Mouse (Mus musculus): ENCODE data around the gene Supt4a. TPM values are rescaled to one million over a fixed set of nuclear protein-coding genes. Genes with fewer than 3 reads are reported as not detected.

Supt4a gene
- total and polyA plus RNA-seq, 3 experiments, result 229 to 251 (median 241) TPM

DNA sequence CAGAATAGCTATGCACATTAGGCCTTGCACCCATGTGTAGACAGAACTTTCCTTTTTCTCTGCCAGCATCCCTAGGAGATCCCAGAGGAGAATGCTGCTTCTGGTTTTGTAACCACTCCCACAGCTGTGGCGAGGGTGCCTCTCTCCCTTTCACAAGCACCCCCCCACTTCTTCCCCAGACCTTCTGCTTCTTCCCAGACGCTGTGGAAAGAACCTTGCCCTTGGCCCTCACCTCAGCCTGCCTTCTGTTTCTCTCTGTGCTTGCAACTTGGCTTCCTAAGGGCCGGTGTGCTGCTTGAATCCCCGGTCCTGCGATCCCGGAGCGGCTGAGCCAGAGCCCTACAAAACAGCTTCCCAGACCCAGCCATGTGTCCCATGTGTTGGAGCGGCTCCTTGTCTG lies 13.7 kb downstream of the Supt4a start:
- TF ChIP-seq RAD21 (IDR thresholded peaks at IDR 0.05; ENCODE audit: low read depth, low read length) (no peak), MEF2A (IDR thresholded peaks at IDR 0.05; ENCODE audit: borderline replicate concordance, low read depth, low read length) (no peak), TBP (conservative IDR thresholded peaks at IDR 0.05; ENCODE audit: low read depth, low read length) (peak; percentile 75), NRF1 (IDR thresholded peaks at IDR 0.05; ENCODE audit: low read depth, low read length) (no peak)
- in situ Hi-C loops (cut with MboI; ENCODE audit: low pct_ligation_motif_present, low pct_unique_long_range_greater_than_20kb, low sequenced_read_pairs), result loop anchor here (5.0 kb wide), 1 partner anchor 89 kb away; the partner anchor contains the start of gene Rnf43
- Histone ChIP-seq H3K36me3 (replicated peaks in 1 of 2; ENCODE audit: control insufficient read depth in 1 of 2, insufficient read depth in 1 of 2, low read length in 1 of 2) (peaks cover under 1% of the 10 kb centered on the region in 2 experiments), H3K27me3 (replicated peaks) (no peaks in the 10 kb centered on the region), H3K4me3 (replicated peaks in 1 of 3; ENCODE audit: low read depth in 2 of 3, low read length in 2 of 3, poor library complexity in 1 of 3) (peak overlapping the region; percentile 42 to 58 (median 54)), H3K9me3 (replicated peaks; ENCODE audit: low read length) (no peaks in the 10 kb centered on the region), H3K4me2 (ENCODE audit: insufficient read depth, low read depth, poor library complexity, severe bottlenecking) (peak overlapping the region; percentile 86), H3K9ac (ENCODE audit: insufficient read depth, low read depth) (peak overlapping the region; percentile 86), H3K79me2 (replicated peaks; ENCODE audit: control insufficient read depth, extremely low read depth, insufficient read depth, poor library complexity, severe bottlenecking) (peaks cover 21% of the 10 kb centered on the region), H3K4me1 (ENCODE audit: control insufficient read depth in 1 of 2, insufficient read depth in 2 of 2) (peaks cover 35 to 73% of the 10 kb centered on the region in 2 experiments), H3K27ac (ENCODE audit: insufficient read depth, low read depth) (peak overlapping the region; percentile 98)
- peak; percentile 69 for DNase-seq (ENCODE audit: extremely low read depth)
- dilution Hi-C loops (cut with MboI; ENCODE audit: extremely low pct_ligation_motif_present, extremely low pct_unique_long_range_greater_than_20kb, low sequenced_read_pairs), result no loop called here

DNA sequence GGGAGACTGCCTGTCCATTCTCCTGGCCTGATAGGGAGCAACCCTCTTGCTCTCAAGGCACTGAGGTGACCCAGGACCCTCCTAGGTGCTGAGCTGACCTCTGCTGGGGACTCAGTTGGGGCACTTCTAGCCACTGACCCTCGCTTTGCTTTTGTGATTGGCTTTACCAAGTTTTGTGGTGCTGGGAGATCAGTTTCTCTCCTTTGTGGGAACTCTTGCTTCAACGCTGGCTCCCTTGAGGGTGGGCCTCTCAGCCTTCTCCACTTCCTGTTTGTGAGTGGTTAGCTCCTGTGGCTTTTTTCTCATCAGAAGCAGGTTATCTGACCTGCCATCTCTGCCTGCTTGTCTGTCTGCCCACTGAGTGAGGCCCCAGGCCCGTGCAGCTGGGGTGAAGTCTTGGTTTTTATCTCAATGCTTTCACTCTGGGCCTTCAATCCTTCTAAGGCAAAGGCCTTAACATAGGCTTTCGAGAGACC lies 14.2 kb downstream of the Supt4a start:
- Histone ChIP-seq H3K79me2 (replicated peaks; ENCODE audit: control insufficient read depth, extremely low read depth, insufficient read depth, poor library complexity, severe bottlenecking) (peaks cover 26% of the 10 kb centered on the region), H3K36me3 (replicated peaks in 1 of 2; ENCODE audit: control insufficient read depth in 1 of 2, insufficient read depth in 1 of 2, low read length in 1 of 2) (peaks cover 4 to 6% of the 10 kb centered on the region in 2 experiments), H3K4me3 (replicated peaks in 1 of 3; ENCODE audit: low read depth in 2 of 3, low read length in 2 of 3, poor library complexity in 1 of 3) (peak overlapping the region; percentile 42 to 58 (median 54)), H3K27ac (ENCODE audit: insufficient read depth, low read depth) (peak overlapping the region; percentile 98), H3K27me3 (replicated peaks) (no peaks in the 10 kb centered on the region), H3K9me3 (replicated peaks; ENCODE audit: low read length) (no peaks in the 10 kb centered on the region), H3K4me2 (ENCODE audit: insufficient read depth, low read depth, poor library complexity, severe bottlenecking) (peak overlapping the region; percentile 86), H3K9ac (ENCODE audit: insufficient read depth, low read depth) (peak overlapping the region; percentile 86), H3K4me1 (ENCODE audit: control insufficient read depth in 1 of 2, insufficient read depth in 2 of 2) (peaks cover 31 to 68% of the 10 kb centered on the region in 2 experiments)
- dilution Hi-C loops (cut with MboI; ENCODE audit: extremely low pct_ligation_motif_present, extremely low pct_unique_long_range_greater_than_20kb, low sequenced_read_pairs) (no loop called here), in situ Hi-C loops (cut with MboI; ENCODE audit: low pct_ligation_motif_present, low pct_unique_long_range_greater_than_20kb, low sequenced_read_pairs) (loop anchor here (5.0 kb wide), 1 partner anchor 89 kb away; the partner anchor contains the start of gene Rnf43)
- DNase-seq (ENCODE audit: extremely low read depth), result peak; percentile 90
- TF ChIP-seq GABPA (IDR thresholded peaks at IDR 0.05; ENCODE audit: insufficient replicate concordance, low read depth, low read length) (no peak), POLR2A (IDR thresholded peaks at IDR 0.05; ENCODE audit: low read depth, low read length) (peak; percentile 65), POLR2AphosphoS2 (IDR thresholded peaks at IDR 0.05; ENCODE audit: low read depth, low read length) (no peak), RAD21 (IDR thresholded peaks at IDR 0.05; ENCODE audit: low read depth, low read length) (no peak), KAT2A (IDR thresholded peaks at IDR 0.05; ENCODE audit: insufficient replicate concordance, low read length) (no peak), TBP (conservative IDR thresholded peaks at IDR 0.05; ENCODE audit: low read depth, low read length) (peak; percentile 93), MAZ (IDR thresholded peaks at IDR 0.05; ENCODE audit: low read depth, low read length) (no peak), CHD1 (IDR thresholded peaks at IDR 0.05; ENCODE audit: low read depth, low read length) (no peak)

DNA sequence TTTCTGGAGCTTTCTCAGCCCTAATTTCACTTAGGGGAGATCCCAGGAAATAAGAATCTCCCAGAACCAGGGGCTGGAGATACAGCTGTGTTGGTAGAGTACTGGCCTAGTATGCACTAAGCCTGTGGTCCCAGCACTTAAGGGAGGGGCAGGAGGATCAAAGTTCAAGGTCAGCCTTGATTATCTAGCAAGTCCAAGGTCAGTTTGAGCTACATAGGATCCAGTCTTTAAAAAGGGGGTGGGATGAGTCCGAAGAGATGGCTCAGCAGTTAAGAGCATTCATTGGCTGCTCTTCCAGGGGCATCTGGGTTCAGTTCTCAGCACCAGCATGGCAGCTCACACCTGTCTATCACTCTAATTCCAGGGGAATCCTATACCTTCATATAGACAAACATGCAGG lies 15.0 kb downstream of the Supt4a start:
- Histone ChIP-seq H3K4me2 (ENCODE audit: insufficient read depth, low read depth, poor library complexity, severe bottlenecking) (peak overlapping the region; percentile 86), H3K4me1 (ENCODE audit: control insufficient read depth in 1 of 2, insufficient read depth in 2 of 2) (peaks cover 24 to 61% of the 10 kb centered on the region in 2 experiments), H3K27ac (ENCODE audit: insufficient read depth, low read depth) (peak overlapping the region; percentile 98), H3K79me2 (replicated peaks; ENCODE audit: control insufficient read depth, extremely low read depth, insufficient read depth, poor library complexity, severe bottlenecking) (peaks cover 32% of the 10 kb centered on the region), H3K9me3 (replicated peaks; ENCODE audit: low read length) (no peaks in the 10 kb centered on the region), H3K27me3 (replicated peaks) (no peaks in the 10 kb centered on the region), H3K9ac (ENCODE audit: insufficient read depth, low read depth) (peak overlapping the region; percentile 86), H3K36me3 (replicated peaks in 1 of 2; ENCODE audit: control insufficient read depth in 1 of 2, insufficient read depth in 1 of 2, low read length in 1 of 2) (peaks cover 12 to 14% of the 10 kb centered on the region in 2 experiments), H3K4me3 (replicated peaks in 1 of 3; ENCODE audit: low read depth in 2 of 3, low read length in 2 of 3, poor library complexity in 1 of 3) (peak overlapping the region; percentile 20 to 54 (median 42))
- dilution Hi-C loops (cut with MboI; ENCODE audit: extremely low pct_ligation_motif_present, extremely low pct_unique_long_range_greater_than_20kb, low sequenced_read_pairs) (no loop called here), in situ Hi-C loops (cut with MboI; ENCODE audit: low pct_ligation_motif_present, low pct_unique_long_range_greater_than_20kb, low sequenced_read_pairs) (loop anchor here (5.0 kb wide), 1 partner anchor 90 kb away; the partner anchor contains the start of gene Rnf43)
- peak; percentile 57 for DNase-seq (ENCODE audit: extremely low read depth)
- TF ChIP-seq RCOR1 (conservative IDR thresholded peaks at IDR 0.05; ENCODE audit: low read depth, low read length), result no peak
- peak; percentile 74 for TF ChIP-seq TBP (conservative IDR thresholded peaks at IDR 0.05; ENCODE audit: low read depth, low read length)
- TF ChIP-seq ELF1 (IDR thresholded peaks at IDR 0.05; ENCODE audit: low read depth, low read length), result no peak
- peak; percentile 46 for TF ChIP-seq POLR2A (IDR thresholded peaks at IDR 0.05; ENCODE audit: low read depth, low read length)
